Mouse (Mus musculus) liver, embryonic 14.5 days (tissue): Measurements from ENCODE around the gene Fdx1l.

ENCODE experiments used
- CTCF ChIP-seq: IDR thresholded peaks from 2 replicates; pipeline ENCODE4 v1.5.1; 2016; ENCODE audit warnings: antibody characterized with exemption, low read depth, control low read depth
- EP300 ChIP-seq: IDR thresholded peaks from 2 replicates; pipeline ENCODE4 v1.6.1; 2016; ENCODE audit warnings: antibody characterized with exemption, low read depth

DNA sequence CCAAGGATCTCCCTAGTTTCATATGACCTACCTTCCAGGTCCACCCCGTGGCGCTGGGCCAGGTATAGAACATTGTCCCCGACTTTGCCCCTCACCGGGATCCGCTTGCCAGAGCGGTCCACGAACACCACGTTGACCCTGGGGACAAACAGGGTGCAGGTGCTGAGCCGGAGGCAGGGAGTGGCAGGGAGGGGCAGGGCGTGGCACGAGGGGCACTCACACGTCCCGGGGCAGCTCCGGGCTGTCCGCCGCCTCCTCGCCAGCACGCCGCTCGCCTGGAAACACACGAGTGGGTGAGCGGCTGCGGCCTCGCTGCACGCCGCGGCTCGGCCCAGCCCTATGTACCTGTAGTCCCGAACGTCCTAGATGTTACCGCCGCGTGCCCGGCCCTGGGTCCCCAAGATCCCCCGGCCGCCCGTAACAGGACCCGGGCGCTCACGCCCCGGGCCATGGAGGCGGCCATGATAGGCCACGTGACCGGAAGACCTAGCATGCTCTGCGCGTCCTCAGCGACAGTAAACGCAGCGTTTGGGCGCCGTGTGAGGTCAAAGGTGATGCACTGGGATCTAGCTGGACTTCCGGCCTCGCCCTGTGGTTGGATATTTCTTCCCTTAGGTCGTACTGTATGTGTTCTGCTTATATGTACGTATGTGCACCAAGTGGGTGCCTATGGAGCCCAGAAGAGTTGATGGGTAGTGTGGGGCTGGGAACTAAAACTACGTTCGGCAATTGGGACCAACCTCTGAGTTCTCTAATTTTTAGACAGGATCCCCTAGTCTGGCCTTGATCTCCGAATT lies at the start of gene Fdx1l, which contains the start of gene Gm49373:
- TF ChIP-seq CTCF, result no peak
- TF ChIP-seq EP300, result no peak
